Mouse (Mus musculus): ENCODE measurements at regions not wholly inside any gene's neighbourhood (a gene's known extent, or its start where the extent isn't known, plus 50 kb on each side); places are given as distances from the start of the nearest gene placed in this dataset.

- no peak for DNase-seq (ENCODE audit: low read depth)
Measured at GRCm38 (mm10) chr6:11404101-11404500, 503.2 kb downstream of the Ndufa4 start.

- DNase-seq (ENCODE audit: low read depth), result no peak
Measured at GRCm38 (mm10) chr6:11359088-11359487, 548.2 kb downstream of the Ndufa4 start.

- no peak for DNase-seq (ENCODE audit: low read depth)
Measured at GRCm38 (mm10) chr6:11353599-11353998, 553.7 kb downstream of the Ndufa4 start.

- no peak for DNase-seq (ENCODE audit: low read depth)
Measured at GRCm38 (mm10) chr6:11334137-11334536, 573.2 kb downstream of the Ndufa4 start.

GRCm38 (mm10) chr6:11313744-11314143 lies 593.6 kb downstream of the Ndufa4 start:
- DNase-seq (ENCODE audit: low read depth), result no peak

GRCm38 (mm10) chr6:11305979-11306534 lies 601.2 kb downstream of the Ndufa4 start:
- no peak for DNase-seq (ENCODE audit: low read depth)

- DNase-seq (ENCODE audit: low read depth), result peak; percentile 33
Measured at GRCm38 (mm10) chr6:11283990-11284389, 623.3 kb downstream of the Ndufa4 start.

- no peak for DNase-seq (ENCODE audit: low read depth)
Measured at GRCm38 (mm10) chr6:11275214-11275613, 632.1 kb downstream of the Ndufa4 start.

Data from 416B (cell line).